Mouse (Mus musculus): ENCODE data around the gene Ube3c. TPM values are rescaled to one million over a fixed set of nuclear protein-coding genes. Genes with fewer than 3 reads are reported as not detected.
"Not testable (repeated sequence)": the region's sequence is repeated elsewhere in the genome, so short reads cannot be mapped to it uniquely, and the experiment has no call there.

Ube3c gene
- polyA plus RNA-seq, 1 experiment from 2014 or later, result 37.5 TPM

DNA sequence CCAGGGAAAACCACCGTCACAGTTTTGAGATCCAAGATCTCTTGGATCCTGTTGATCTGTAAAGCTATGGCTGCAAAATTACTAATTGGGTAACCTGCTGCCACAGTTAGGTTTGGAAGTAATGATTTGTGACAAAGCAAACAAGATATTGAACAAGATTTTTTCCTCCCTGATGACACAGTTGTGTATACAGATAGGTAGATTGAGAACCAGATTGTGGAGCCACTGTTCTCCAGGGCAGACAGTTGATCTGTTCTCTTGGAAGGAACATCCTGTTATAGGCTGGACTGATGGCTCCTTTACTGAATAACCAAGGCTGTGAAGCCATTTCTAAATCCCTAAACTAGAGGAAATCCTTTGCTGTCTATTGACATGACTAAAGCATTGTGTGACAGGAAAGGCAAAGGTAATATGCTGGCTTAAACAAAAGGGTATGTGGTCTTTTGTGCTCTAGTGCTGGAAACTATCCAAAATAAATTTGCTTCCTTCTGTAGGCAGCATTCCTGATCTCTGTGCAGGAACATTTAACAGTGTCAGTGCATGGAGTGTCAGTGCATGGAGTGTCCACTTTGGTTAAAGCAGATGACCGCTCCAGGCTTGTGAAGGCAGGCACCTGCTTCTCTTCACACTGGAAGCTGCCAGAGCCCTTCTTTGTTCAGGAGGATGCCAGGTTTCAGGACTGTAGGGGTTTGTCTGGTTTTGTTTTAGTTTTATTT is 15.0 kb downstream of the Ube3c start:
- Histone ChIP-seq H3K27me3 (ENCODE audit: control insufficient read depth, insufficient read depth, low read length) (no peaks in the 10 kb centered on the region), H3K4me2 (ENCODE audit: low read length) (peak overlapping the region; percentile 16; the same call in 1 of the 2 replicates), H3K4me1 (ENCODE audit: control insufficient read depth in 2 of 2, insufficient read depth in 2 of 2, low read length in 2 of 2) (peaks cover 2 to 10% of the 10 kb centered on the region in 2 experiments), H3K9me3 (ENCODE audit: control insufficient read depth, low read length) (no peaks in the 10 kb centered on the region), H3K27ac (replicated peaks in 1 of 2; ENCODE audit: control insufficient read depth in 1 of 2, insufficient read depth in 1 of 2, low read depth in 2 of 2, low read length in 2 of 2) (peak overlapping the region; percentile 31 to 47; a peak in 1 of 4 replicates), H3K36me3 (ENCODE audit: control insufficient read depth, insufficient read depth, low read length) (peaks cover 13% of the 10 kb centered on the region), H3K4me3 (ENCODE audit: control insufficient read depth in 1 of 2, insufficient read depth in 1 of 2, low read depth in 1 of 2, low read length in 2 of 2) (no peak overlapping the region), H3K9ac (ENCODE audit: low read length) (no peak overlapping the region)
- ATAC-seq (ENCODE audit: insufficient number of reproducible peaks, insufficient read depth, low FRiP score, low read depth), result no peak; the same call in 1 of the 2 replicates
- WGBS, result 49% methylated on average over 2 of the region's 2 CpGs

DNA sequence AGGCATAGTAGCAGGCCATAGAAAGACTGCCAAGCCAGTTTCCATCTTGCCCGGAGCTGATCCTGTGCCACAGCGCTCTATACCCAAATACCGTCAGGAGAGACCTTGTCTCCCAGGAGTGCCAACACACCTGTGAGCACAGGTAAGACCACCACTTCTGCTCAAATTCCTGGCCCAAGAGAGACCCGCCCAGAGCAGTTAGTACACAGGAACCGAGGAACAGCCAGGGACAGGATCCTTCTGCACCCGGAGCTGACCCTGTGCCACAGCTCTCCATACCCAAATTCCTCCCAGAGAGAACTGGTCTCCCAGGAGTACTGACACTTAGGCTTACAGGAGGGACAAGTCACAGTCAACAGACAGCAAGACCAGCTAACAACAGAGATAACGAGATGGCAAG is 23.1 kb downstream of the Ube3c start:
- ATAC-seq (ENCODE audit: insufficient number of reproducible peaks, insufficient read depth, low FRiP score, low read depth), result not testable (repeated sequence)
- WGBS, result 98% methylated on average over 7 of the region's 7 CpGs
- H3K36me3 ChIP-seq (ENCODE audit: control insufficient read depth, insufficient read depth, low read length), result peaks cover 88% of the 10 kb centered on the region

DNA sequence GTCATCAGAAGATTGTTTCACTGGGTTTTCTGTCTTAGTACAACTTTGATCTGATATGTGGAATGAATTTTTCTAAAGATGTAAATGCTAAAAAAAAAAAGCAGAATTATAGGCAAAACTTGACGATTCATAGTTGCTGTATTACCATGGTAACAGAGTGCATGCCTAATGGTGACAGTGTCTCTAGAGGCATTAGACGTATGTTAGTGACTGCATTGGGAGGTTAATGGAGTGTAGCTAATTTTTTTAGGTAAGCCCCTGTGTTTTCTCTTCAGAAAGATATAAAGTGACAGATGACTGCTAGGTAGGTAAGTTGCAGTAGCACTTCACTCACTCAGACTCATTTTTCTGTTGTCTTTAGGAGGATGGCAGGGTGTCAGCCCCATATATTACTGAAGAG is 37.5 kb downstream of the Ube3c start:
- no peaks in the 10 kb centered on the region for H3K27me3 ChIP-seq (ENCODE audit: control insufficient read depth, insufficient read depth, low read length)
- H3K9me3 ChIP-seq (ENCODE audit: control insufficient read depth, low read length), result no peaks in the 10 kb centered on the region
- 91% methylated on average over 2 of the region's 2 CpGs for WGBS
- no peak for ATAC-seq (ENCODE audit: insufficient number of reproducible peaks, insufficient read depth, low FRiP score, low read depth)
- no peak overlapping the region for H3K4me2 ChIP-seq (ENCODE audit: low read length)
- no peak overlapping the region for H3K9ac ChIP-seq (ENCODE audit: low read length)
- H3K36me3 ChIP-seq (ENCODE audit: control insufficient read depth, insufficient read depth, low read length), result peaks cover 85% of the 10 kb centered on the region
- H3K27ac ChIP-seq (replicated peaks in 1 of 2; ENCODE audit: control insufficient read depth in 1 of 2, insufficient read depth in 1 of 2, low read depth in 2 of 2, low read length in 2 of 2), result no peak overlapping the region
- no peak overlapping the region for H3K4me3 ChIP-seq (ENCODE audit: control insufficient read depth in 1 of 2, insufficient read depth in 1 of 2, low read depth in 1 of 2, low read length in 2 of 2)
- no peaks in the 10 kb centered on the region for H3K4me1 ChIP-seq (ENCODE audit: control insufficient read depth in 2 of 2, insufficient read depth in 2 of 2, low read length in 2 of 2)

More for the DNA sequence above, 23.1 kb downstream of the Ube3c start:
- H3K4me3 ChIP-seq (ENCODE audit: control insufficient read depth in 1 of 2, insufficient read depth in 1 of 2, low read depth in 1 of 2, low read length in 2 of 2); H3K9ac ChIP-seq (ENCODE audit: low read length); H3K4me2 ChIP-seq (ENCODE audit: low read length); H3K4me1 ChIP-seq (ENCODE audit: control insufficient read depth in 2 of 2, insufficient read depth in 2 of 2, low read length in 2 of 2); H3K27me3 ChIP-seq (ENCODE audit: control insufficient read depth, insufficient read depth, low read length); H3K9me3 ChIP-seq (ENCODE audit: control insufficient read depth, low read length); H3K27ac ChIP-seq (replicated peaks in 1 of 2; ENCODE audit: control insufficient read depth in 1 of 2, insufficient read depth in 1 of 2, low read depth in 2 of 2, low read length in 2 of 2): not testable (repeated sequence)

DNA sequence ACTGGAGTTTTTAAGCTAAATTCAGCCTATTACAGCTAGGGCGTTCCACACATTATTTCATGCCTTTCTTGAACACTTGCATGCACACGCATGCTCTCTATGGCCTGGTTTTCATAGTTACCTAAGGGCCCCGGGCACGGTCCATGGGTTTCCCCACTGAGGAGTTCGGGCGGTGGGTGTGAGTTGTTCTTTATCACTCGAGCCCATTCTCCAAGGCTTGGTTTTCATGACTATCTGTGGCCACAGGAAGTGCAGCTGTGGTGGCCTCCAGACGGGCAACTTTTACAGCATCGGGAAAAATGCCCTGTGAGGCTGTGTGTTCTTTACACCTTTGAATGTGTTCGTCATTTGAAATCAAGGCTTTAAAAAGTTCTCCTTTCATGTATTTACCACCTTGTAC is 56.6 kb downstream of the Ube3c start:
- Histone ChIP-seq H3K36me3 (ENCODE audit: control insufficient read depth, insufficient read depth, low read length) (peaks cover 52% of the 10 kb centered on the region), H3K27me3 (ENCODE audit: control insufficient read depth, insufficient read depth, low read length) (no peaks in the 10 kb centered on the region), H3K4me2 (ENCODE audit: low read length) (no peak overlapping the region), H3K4me3 (ENCODE audit: control insufficient read depth in 1 of 2, insufficient read depth in 1 of 2, low read depth in 1 of 2, low read length in 2 of 2) (no peak overlapping the region), H3K27ac (replicated peaks in 1 of 2; ENCODE audit: control insufficient read depth in 1 of 2, insufficient read depth in 1 of 2, low read depth in 2 of 2, low read length in 2 of 2) (no peak overlapping the region), H3K9ac (ENCODE audit: low read length) (no peak overlapping the region), H3K4me1 (ENCODE audit: control insufficient read depth in 2 of 2, insufficient read depth in 2 of 2, low read length in 2 of 2) (no peaks in the 10 kb centered on the region), H3K9me3 (ENCODE audit: control insufficient read depth, low read length) (no peaks in the 10 kb centered on the region)
- ATAC-seq (ENCODE audit: insufficient number of reproducible peaks, insufficient read depth, low FRiP score, low read depth), result no peak
- 84% methylated on average over 10 of the region's 10 CpGs for WGBS

DNA sequence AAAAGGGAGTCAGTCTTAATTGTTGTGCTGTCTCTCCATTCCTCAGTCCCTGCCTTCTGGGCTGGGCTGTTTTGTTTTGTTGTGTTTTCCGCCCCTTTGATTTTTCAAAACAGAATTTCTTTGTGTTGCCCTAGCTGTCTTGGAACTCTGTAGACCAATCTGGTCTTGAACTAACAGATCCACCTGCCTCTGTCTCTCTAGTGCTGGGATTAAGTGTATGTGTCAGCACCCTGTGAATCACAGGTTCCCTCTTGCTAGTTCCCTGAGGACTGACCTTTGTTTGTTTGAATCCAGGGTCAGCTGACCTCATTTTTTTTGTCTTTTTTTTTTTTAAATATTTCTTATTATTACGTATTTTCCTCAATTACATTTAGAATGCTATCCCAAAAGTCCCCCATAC is 60.9 kb downstream of the Ube3c start:
- no peak overlapping the region for H3K4me2 ChIP-seq (ENCODE audit: low read length)
- WGBS, result 92% methylated on average over 2 of the region's 2 CpGs
- no peak for ATAC-seq (ENCODE audit: insufficient number of reproducible peaks, insufficient read depth, low FRiP score, low read depth)
- H3K9ac ChIP-seq (ENCODE audit: low read length), result no peak overlapping the region
- H3K9me3 ChIP-seq (ENCODE audit: control insufficient read depth, low read length), result no peaks in the 10 kb centered on the region
- H3K36me3 ChIP-seq (ENCODE audit: control insufficient read depth, insufficient read depth, low read length), result peaks cover 50% of the 10 kb centered on the region
- H3K27me3 ChIP-seq (ENCODE audit: control insufficient read depth, insufficient read depth, low read length), result no peaks in the 10 kb centered on the region
- H3K27ac ChIP-seq (replicated peaks in 1 of 2; ENCODE audit: control insufficient read depth in 1 of 2, insufficient read depth in 1 of 2, low read depth in 2 of 2, low read length in 2 of 2), result no peak overlapping the region
- no peak overlapping the region for H3K4me3 ChIP-seq (ENCODE audit: control insufficient read depth in 1 of 2, insufficient read depth in 1 of 2, low read depth in 1 of 2, low read length in 2 of 2)
- H3K4me1 ChIP-seq (ENCODE audit: control insufficient read depth in 2 of 2, insufficient read depth in 2 of 2, low read length in 2 of 2), result no peaks in the 10 kb centered on the region

DNA sequence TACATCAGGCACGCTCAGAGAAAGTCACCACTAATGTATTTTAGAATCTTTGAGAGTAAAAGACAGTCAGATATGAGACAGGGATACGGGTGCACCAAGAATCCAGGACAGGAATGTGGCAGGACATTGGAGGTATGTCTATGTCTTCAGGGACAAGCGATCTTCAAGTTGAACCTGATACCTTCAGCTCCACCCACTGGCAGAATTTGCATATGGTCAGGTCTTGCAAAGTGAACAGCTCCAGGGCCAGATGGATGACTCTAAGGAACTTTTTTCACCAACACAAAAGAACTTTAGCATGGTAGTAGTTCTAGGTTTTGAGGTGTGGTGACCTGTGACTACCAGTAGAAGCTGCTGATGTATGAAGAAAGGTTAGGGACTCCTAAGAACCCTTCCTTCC is 62.7 kb downstream of the Ube3c start:
- WGBS, result 82% methylated on average over 3 of the region's 3 CpGs
- no peaks in the 10 kb centered on the region for H3K27me3 ChIP-seq (ENCODE audit: control insufficient read depth, insufficient read depth, low read length)
- no peaks in the 10 kb centered on the region for H3K9me3 ChIP-seq (ENCODE audit: control insufficient read depth, low read length)
- H3K4me3 ChIP-seq (ENCODE audit: control insufficient read depth in 1 of 2, insufficient read depth in 1 of 2, low read depth in 1 of 2, low read length in 2 of 2), result no peak overlapping the region
- no peak overlapping the region for H3K9ac ChIP-seq (ENCODE audit: low read length)
- no peak for ATAC-seq (ENCODE audit: insufficient number of reproducible peaks, insufficient read depth, low FRiP score, low read depth)
- peaks cover 53% of the 10 kb centered on the region for H3K36me3 ChIP-seq (ENCODE audit: control insufficient read depth, insufficient read depth, low read length)
- H3K4me1 ChIP-seq (ENCODE audit: control insufficient read depth in 2 of 2, insufficient read depth in 2 of 2, low read length in 2 of 2), result no peaks in the 10 kb centered on the region
- no peak overlapping the region for H3K27ac ChIP-seq (replicated peaks in 1 of 2; ENCODE audit: control insufficient read depth in 1 of 2, insufficient read depth in 1 of 2, low read depth in 2 of 2, low read length in 2 of 2)
- no peak overlapping the region for H3K4me2 ChIP-seq (ENCODE audit: low read length)

DNA sequence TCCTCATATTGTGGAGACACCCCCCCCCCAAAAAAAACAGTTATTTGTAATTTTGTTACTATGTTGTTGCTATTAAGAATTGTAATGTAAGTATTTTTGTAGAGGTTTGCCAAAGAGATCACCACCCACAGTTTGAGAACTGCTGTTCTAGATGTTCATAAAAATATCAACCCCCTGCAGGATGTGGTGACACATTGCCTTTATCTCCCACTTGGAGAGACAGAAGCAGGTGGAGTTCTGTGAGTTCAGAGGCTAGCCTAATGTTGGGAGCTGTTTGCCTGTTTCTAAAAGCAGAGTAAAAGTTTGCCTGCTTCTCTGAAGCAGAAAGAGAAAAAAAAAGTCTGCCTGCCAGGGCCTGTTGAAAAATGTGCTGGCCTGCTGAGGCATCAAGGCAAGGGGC is 67.3 kb downstream of the Ube3c start:
- no peak overlapping the region for H3K4me2 ChIP-seq (ENCODE audit: low read length)
- peaks cover 80% of the 10 kb centered on the region for H3K36me3 ChIP-seq (ENCODE audit: control insufficient read depth, insufficient read depth, low read length)
- H3K9me3 ChIP-seq (ENCODE audit: control insufficient read depth, low read length), result no peaks in the 10 kb centered on the region
- no peak overlapping the region; the same call in 1 of the 2 replicates for H3K9ac ChIP-seq (ENCODE audit: low read length)
- no peak overlapping the region for H3K4me3 ChIP-seq (ENCODE audit: control insufficient read depth in 1 of 2, insufficient read depth in 1 of 2, low read depth in 1 of 2, low read length in 2 of 2)
- no peaks in the 10 kb centered on the region for H3K27me3 ChIP-seq (ENCODE audit: control insufficient read depth, insufficient read depth, low read length)
- no peak for ATAC-seq (ENCODE audit: insufficient number of reproducible peaks, insufficient read depth, low FRiP score, low read depth)
- H3K4me1 ChIP-seq (ENCODE audit: control insufficient read depth in 2 of 2, insufficient read depth in 2 of 2, low read length in 2 of 2), result no peaks in the 10 kb centered on the region; a peak in 1 of 4 replicates
- H3K27ac ChIP-seq (replicated peaks in 1 of 2; ENCODE audit: control insufficient read depth in 1 of 2, insufficient read depth in 1 of 2, low read depth in 2 of 2, low read length in 2 of 2), result no peak overlapping the region; a peak in 1 of 4 replicates

DNA sequence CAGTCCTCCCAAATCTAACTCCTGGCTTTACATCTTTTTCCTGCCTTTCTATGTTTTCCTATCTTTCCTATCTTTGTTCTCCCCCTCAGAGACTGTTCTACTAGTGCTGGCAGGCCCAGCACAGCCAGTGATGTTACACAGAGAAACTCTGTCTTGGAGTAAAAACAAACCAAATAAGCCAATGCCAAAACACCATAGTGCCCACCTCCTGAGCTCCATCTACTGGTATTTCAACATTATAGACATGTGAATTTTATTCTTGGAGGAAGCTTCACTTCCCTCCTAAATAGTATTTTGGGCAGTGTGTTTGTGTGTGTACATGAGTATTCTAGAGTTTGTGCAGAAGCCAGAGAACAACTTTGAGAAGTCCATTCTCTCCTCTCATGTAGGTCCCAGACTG is 67.8 kb downstream of the Ube3c start:
- no peak overlapping the region for H3K4me3 ChIP-seq (ENCODE audit: control insufficient read depth in 1 of 2, insufficient read depth in 1 of 2, low read depth in 1 of 2, low read length in 2 of 2)
- H3K36me3 ChIP-seq (ENCODE audit: control insufficient read depth, insufficient read depth, low read length), result peaks cover 77% of the 10 kb centered on the region
- no peak for ATAC-seq (ENCODE audit: insufficient number of reproducible peaks, insufficient read depth, low FRiP score, low read depth)
- no peaks in the 10 kb centered on the region for H3K9me3 ChIP-seq (ENCODE audit: control insufficient read depth, low read length)
- H3K4me2 ChIP-seq (ENCODE audit: low read length), result no peak overlapping the region
- H3K27ac ChIP-seq (replicated peaks in 1 of 2; ENCODE audit: control insufficient read depth in 1 of 2, insufficient read depth in 1 of 2, low read depth in 2 of 2, low read length in 2 of 2), result no peak overlapping the region
- no peak overlapping the region for H3K9ac ChIP-seq (ENCODE audit: low read length)
- no peaks in the 10 kb centered on the region; a peak in 1 of 4 replicates for H3K4me1 ChIP-seq (ENCODE audit: control insufficient read depth in 2 of 2, insufficient read depth in 2 of 2, low read length in 2 of 2)
- no peaks in the 10 kb centered on the region for H3K27me3 ChIP-seq (ENCODE audit: control insufficient read depth, insufficient read depth, low read length)
